Mouse (Mus musculus): Measurements from ENCODE around the gene Ascc1. TPM values are rescaled to one million over a fixed set of nuclear protein-coding genes. Genes with fewer than 3 reads are reported as not detected.
"Not testable (repeated sequence)": the region's sequence is repeated elsewhere in the genome, so short reads cannot be mapped to it uniquely, and the experiment has no call there.

Ascc1 gene
- polyA plus RNA-seq, 2 experiments = 10.7 to 16.8 TPM

DNA sequence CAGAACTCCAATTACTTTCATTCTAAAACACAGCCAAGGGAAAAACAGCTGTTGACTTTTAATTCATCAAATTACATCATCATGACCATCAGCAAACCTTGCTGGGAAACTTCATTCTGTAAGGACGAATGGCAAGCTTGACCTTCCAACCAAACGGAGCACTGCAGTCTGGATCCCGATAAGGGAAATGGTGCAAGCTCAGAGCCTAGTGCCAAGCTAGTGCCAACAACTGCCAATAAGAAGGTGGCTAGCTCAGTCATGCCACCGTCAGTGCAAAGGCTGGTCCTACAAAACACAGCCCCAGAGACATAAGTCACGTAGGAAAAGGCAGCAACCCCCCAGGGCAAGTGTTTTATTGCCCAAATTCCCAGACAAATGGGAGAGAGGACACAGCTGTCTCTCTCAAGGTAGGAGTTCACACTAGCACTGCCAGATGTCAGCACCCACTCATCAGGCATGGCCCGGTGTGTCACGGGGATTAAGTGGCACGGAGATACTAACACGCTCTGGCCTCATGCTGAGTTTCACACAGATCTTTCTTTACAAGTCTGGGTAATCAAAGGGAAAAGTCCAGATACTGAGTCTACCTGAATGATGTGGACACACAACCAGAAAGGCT lies 11.2 kb upstream of the Ascc1 start:
- no peak for ATAC-seq (ENCODE audit: insufficient read depth)
- 86% methylated on average over 9 of the region's 9 CpGs for WGBS (ENCODE audit: insufficient replicate concordance)
- H3K9me3 ChIP-seq (ENCODE audit: control insufficient read depth, low read length) = no peaks in the 10 kb centered on the region
- no peak overlapping the region for H3K9ac ChIP-seq (replicated peaks)
- no peak overlapping the region for H3K4me2 ChIP-seq (ENCODE audit: low read depth)
- no peak overlapping the region for H3K27ac ChIP-seq
- no peak overlapping the region for H3K4me3 ChIP-seq (ENCODE audit: insufficient read depth in 1 of 2, low read depth in 2 of 2, low read length in 2 of 2)
- DNase-seq (ENCODE audit: low read depth in 3 of 3, low spot score in 3 of 3) = no peak
- H3K36me3 ChIP-seq (replicated peaks; ENCODE audit: control insufficient read depth, insufficient read depth, low read depth) = peaks cover 36% of the 10 kb centered on the region
- H3K4me1 ChIP-seq (replicated peaks; ENCODE audit: control insufficient read depth in 2 of 2, insufficient read depth in 2 of 2, low read length in 1 of 2) = no peaks in the 10 kb centered on the region
- no peaks in the 10 kb centered on the region for H3K27me3 ChIP-seq (ENCODE audit: control insufficient read depth, insufficient read depth, low read length)
- TF ChIP-seq CTCF (IDR thresholded peaks at IDR 0.05; ENCODE audit: low read depth) = no peak
- no peak for TF ChIP-seq EP300 (IDR thresholded peaks at IDR 0.05; ENCODE audit: low read depth)

GRCm38 (mm10) chr10:59992024-59992423 lies 10.6 kb upstream of the Ascc1 start:
- Histone ChIP-seq H3K9ac (replicated peaks) (no peak overlapping the region), H3K36me3 (replicated peaks; ENCODE audit: control insufficient read depth, insufficient read depth, low read depth) (peaks cover 38% of the 10 kb centered on the region), H3K9me3 (ENCODE audit: control insufficient read depth, low read length) (no peaks in the 10 kb centered on the region), H3K27ac (no peak overlapping the region), H3K4me1 (replicated peaks; ENCODE audit: control insufficient read depth in 2 of 2, insufficient read depth in 2 of 2, low read length in 1 of 2) (no peaks in the 10 kb centered on the region), H3K4me3 (ENCODE audit: insufficient read depth in 1 of 2, low read depth in 2 of 2, low read length in 2 of 2) (no peak overlapping the region), H3K4me2 (ENCODE audit: low read depth) (no peak overlapping the region), H3K27me3 (ENCODE audit: control insufficient read depth, insufficient read depth, low read length) (no peaks in the 10 kb centered on the region)
- 67% methylated on average over 8 of the region's 8 CpGs for WGBS (ENCODE audit: insufficient replicate concordance)
- DNase-seq (ENCODE audit: low read depth in 3 of 3, low spot score in 3 of 3) = no peak
- ATAC-seq (ENCODE audit: insufficient read depth) = no peak
- TF ChIP-seq EP300 (IDR thresholded peaks at IDR 0.05; ENCODE audit: low read depth) = no peak
- TF ChIP-seq CTCF (IDR thresholded peaks at IDR 0.05; ENCODE audit: low read depth) = no peak

- not testable (repeated sequence) for DNase-seq (ENCODE audit: low read depth in 3 of 3, low spot score in 3 of 3); H3K4me3 ChIP-seq (ENCODE audit: insufficient read depth in 1 of 2, low read depth in 2 of 2, low read length in 2 of 2); ATAC-seq (ENCODE audit: insufficient read depth); H3K4me1 ChIP-seq (replicated peaks; ENCODE audit: control insufficient read depth in 2 of 2, insufficient read depth in 2 of 2, low read length in 1 of 2); H3K4me2 ChIP-seq (ENCODE audit: low read depth); H3K27me3 ChIP-seq (ENCODE audit: control insufficient read depth, insufficient read depth, low read length); H3K9me3 ChIP-seq (ENCODE audit: control insufficient read depth, low read length); H3K27ac ChIP-seq; H3K9ac ChIP-seq (replicated peaks)
- 80% methylated on average over 2 of the region's 3 CpGs for WGBS (ENCODE audit: insufficient replicate concordance)
- peaks cover 28% of the 10 kb centered on the region for H3K36me3 ChIP-seq (replicated peaks; ENCODE audit: control insufficient read depth, insufficient read depth, low read depth)
- 0 out of 2 replicates have a peak, but pooled peaks have one; percentile 2 for TF ChIP-seq CTCF (IDR thresholded peaks at IDR 0.05; ENCODE audit: low read depth)
Observed at GRCm38 (mm10) chr10:59993813-59994212, 8.8 kb upstream of the Ascc1 start.

GRCm38 (mm10) chr10:59995889-59996288 lies 6.7 kb upstream of the Ascc1 start:
- H3K4me2 ChIP-seq (ENCODE audit: low read depth) = no peak overlapping the region
- no peak overlapping the region for H3K9ac ChIP-seq (replicated peaks)
- WGBS (ENCODE audit: insufficient replicate concordance) = 84% methylated on average over 6 of the region's 6 CpGs
- ATAC-seq (ENCODE audit: insufficient read depth) = no peak
- H3K27ac ChIP-seq = no peak overlapping the region
- H3K9me3 ChIP-seq (ENCODE audit: control insufficient read depth, low read length) = no peaks in the 10 kb centered on the region
- H3K36me3 ChIP-seq (replicated peaks; ENCODE audit: control insufficient read depth, insufficient read depth, low read depth) = peaks cover 17% of the 10 kb centered on the region
- peaks cover 0 to 3% of the 10 kb centered on the region in 2 experiments; a peak in 1 of 4 replicates for H3K4me1 ChIP-seq (replicated peaks; ENCODE audit: control insufficient read depth in 2 of 2, insufficient read depth in 2 of 2, low read length in 1 of 2)
- H3K27me3 ChIP-seq (ENCODE audit: control insufficient read depth, insufficient read depth, low read length) = no peaks in the 10 kb centered on the region
- DNase-seq (ENCODE audit: low read depth in 3 of 3, low spot score in 3 of 3) = no peak
- H3K4me3 ChIP-seq (ENCODE audit: insufficient read depth in 1 of 2, low read depth in 2 of 2, low read length in 2 of 2) = no peak overlapping the region
- no peak for TF ChIP-seq CTCF (IDR thresholded peaks at IDR 0.05; ENCODE audit: low read depth)
- no peak for TF ChIP-seq EP300 (IDR thresholded peaks at IDR 0.05; ENCODE audit: low read depth)

- peaks cover 17% of the 10 kb centered on the region for H3K36me3 ChIP-seq (replicated peaks; ENCODE audit: control insufficient read depth, insufficient read depth, low read depth)
- DNase-seq (ENCODE audit: low read depth in 3 of 3, low spot score in 3 of 3) (peak; percentile 43 to 66 (median 60)), ATAC-seq (ENCODE audit: insufficient read depth) (no peak)
- no peak overlapping the region for H3K27ac ChIP-seq
- no peak overlapping the region for H3K4me2 ChIP-seq (ENCODE audit: low read depth)
- peaks cover 7 to 8% of the 10 kb centered on the region in 2 experiments for H3K4me1 ChIP-seq (replicated peaks; ENCODE audit: control insufficient read depth in 2 of 2, insufficient read depth in 2 of 2, low read length in 1 of 2)
- H3K27me3 ChIP-seq (ENCODE audit: control insufficient read depth, insufficient read depth, low read length) = no peaks in the 10 kb centered on the region
- no peak overlapping the region for H3K4me3 ChIP-seq (ENCODE audit: insufficient read depth in 1 of 2, low read depth in 2 of 2, low read length in 2 of 2)
- WGBS (ENCODE audit: insufficient replicate concordance) = 14% methylated on average over 7 of the region's 7 CpGs
- TF ChIP-seq EP300 (IDR thresholded peaks at IDR 0.05; ENCODE audit: low read depth) = no peak
- peak; percentile 71 for TF ChIP-seq CTCF (IDR thresholded peaks at IDR 0.05; ENCODE audit: low read depth)
- H3K9me3 ChIP-seq (ENCODE audit: control insufficient read depth, low read length) = no peaks in the 10 kb centered on the region
- no peak overlapping the region for H3K9ac ChIP-seq (replicated peaks)
Observed at GRCm38 (mm10) chr10:59997591-59997990, 5.0 kb upstream of the Ascc1 start.

Data from liver, embryonic 14.5 days (tissue).